Mouse (Mus musculus) lung, adult 2 months (tissue): Measurements from ENCODE around the gene Rfx7. TPM values are rescaled to one million over a fixed set of nuclear protein-coding genes. Genes with fewer than 3 reads are reported as not detected.
A peak's percentile ranks its signal among the peaks of the same experiment; 100 is the strongest.
"Not testable (repeated sequence)": the region's sequence is repeated elsewhere in the genome, so short reads cannot be mapped to it uniquely, and the experiment has no call there.

ENCODE experiments used
- DNase-seq: peaks from one replicate; pipeline ENCODE4 v3.0.0; 2022
- H3K4me1 ChIP-seq: fragments of 200-500 bp; 2 replicates; pipeline ENCODE4 v1.6.1; 2011; ENCODE audit warnings: low read length; ENCODE audit not compliant: control insufficient read depth, insufficient read depth
- H3K4me3 ChIP-seq: fragments of 200-500 bp; replicated peaks from 2 replicates; pipeline ENCODE3; 2011; ENCODE audit warnings: low read depth, mild to moderate bottlenecking, control low read depth, low read length; ENCODE audit errors: extremely low read depth
- CTCF ChIP-seq: fragments of 200-500 bp; IDR thresholded peaks from 2 replicates; pipeline ENCODE4 v1.5.1; 2011; ENCODE audit warnings: mild to moderate bottlenecking, low read length, control low read depth; ENCODE audit not compliant: insufficient read depth
- POLR2A ChIP-seq: fragments of 200-500 bp; IDR thresholded peaks from 2 replicates; pipeline ENCODE4 v1.6.1; 2011; ENCODE audit warnings: low read depth, mild to moderate bottlenecking, control low read depth, low read length, borderline replicate concordance; ENCODE audit errors: extremely low read depth
- whole genome bisulfite sequencing: fragments of 180-500 bp; shearing (Covaris S2); methylation state at CpG from one replicate; pipeline ENCODE4 v1.1.7; 2018; 5-methylcytosine and 5-hydroxymethylcytosine counted together
- polyA plus RNA-seq: library from polyadenylated mRNA; depleted of rRNA; stranded (reverse); fragments of >200 nt; gene quantifications from 2 replicates; pipeline ENCODE4 v1.2.3, GENCODE M21; 2012; rRNA removed

Gene Rfx7
- polyA plus RNA-seq, 1 experiment = 6.1 TPM

- H3K4me1 ChIP-seq = peaks cover 20% of the 10 kb centered on the region
- under 1% methylated on average over 55 of the region's 55 CpGs for WGBS
- TF ChIP-seq POLR2A (peak; percentile 85; the same call in 1 of the 2 replicates), CTCF (no peak)
- H3K4me3 ChIP-seq = peak overlapping the region; percentile 99
- peak; percentile 75 for DNase-seq
Observed at GRCm38 (mm10) chr9:72662691-72663533, 130.9 kb downstream of the Rfx7 start.

- no peak for TF ChIP-seq CTCF
- TF ChIP-seq POLR2A = no peak
- H3K4me3 ChIP-seq = peak overlapping the region; percentile 99
- WGBS = 12% methylated on average over 10 of the region's 10 CpGs
- DNase-seq = no peak
- peaks cover 20% of the 10 kb centered on the region for H3K4me1 ChIP-seq
Observed at GRCm38 (mm10) chr9:72663534-72663918, 131.5 kb downstream of the Rfx7 start.

GRCm38 (mm10) chr9:72664409-72665351 is 132.6 kb downstream of the Rfx7 start:
- H3K4me3 ChIP-seq = peak overlapping the region; percentile 36
- TF ChIP-seq CTCF = 0 out of 2 replicates have a peak, but pooled peaks have one; percentile 7
- no peak for TF ChIP-seq POLR2A
- peaks cover 20% of the 10 kb centered on the region for H3K4me1 ChIP-seq
- WGBS = 29% methylated on average over 12 of the region's 12 CpGs
- DNase-seq = no peak

GRCm38 (mm10) chr9:72665517-72665916 is 133.5 kb downstream of the Rfx7 start:
- H3K4me3 ChIP-seq = no peak overlapping the region
- 37% methylated on average over 7 of the region's 7 CpGs for WGBS
- TF ChIP-seq POLR2A (no peak), CTCF (no peak)

GRCm38 (mm10) chr9:72666352-72667021 is 134.4 kb downstream of the Rfx7 start:
- not testable (repeated sequence) for DNase-seq

More at GRCm38 (mm10) chr9:72665517-72665916, 133.5 kb downstream of the Rfx7 start:
- DNase-seq = no peak
- peaks cover 20% of the 10 kb centered on the region for H3K4me1 ChIP-seq

GRCm38 (mm10) chr9:72667126-72667525 is 135.1 kb downstream of the Rfx7 start:
- no peak for DNase-seq
- Histone ChIP-seq H3K4me1 (peaks cover 20% of the 10 kb centered on the region), H3K4me3 (no peak overlapping the region)
- WGBS = 39% methylated on average over 3 of the region's 3 CpGs
- TF ChIP-seq POLR2A (no peak), CTCF (no peak)

More at GRCm38 (mm10) chr9:72666352-72667021, 134.4 kb downstream of the Rfx7 start:
- H3K4me3 ChIP-seq = not testable (repeated sequence)
- peaks cover 20% of the 10 kb centered on the region for H3K4me1 ChIP-seq
- 57% methylated on average over 7 of the region's 8 CpGs for WGBS

- DNase-seq = no peak
- WGBS = 67% methylated on average over 7 of the region's 7 CpGs
- Histone ChIP-seq H3K4me3 (no peak overlapping the region), H3K4me1 (peaks cover 15% of the 10 kb centered on the region)
- 0 out of 2 replicates have a peak, but pooled peaks have one; percentile 3 for TF ChIP-seq CTCF
- TF ChIP-seq POLR2A = no peak
Observed at GRCm38 (mm10) chr9:72669383-72669782, 137.3 kb downstream of the Rfx7 start.

- WGBS = 12% methylated on average over 2 of the region's 2 CpGs
- peak; percentile 79 for DNase-seq
- peak; percentile 94 for TF ChIP-seq CTCF
- no peak for TF ChIP-seq POLR2A
- H3K4me1 ChIP-seq = no peaks in the 10 kb centered on the region; the same call in 1 of the 2 replicates
- H3K4me3 ChIP-seq = no peak overlapping the region
Observed at GRCm38 (mm10) chr9:72672361-72672760, 140.3 kb downstream of the Rfx7 start.

Other genes with a start within 250 kb of the Rfx7 start
- gene Mns1, start 94.2 kb upstream of the Rfx7 start, polyA plus RNA-seq = 0.85 and 1.3 TPM in 2 replicates
- 1.3 and 3.8 TPM in 2 replicates for gene Tex9, start 40.0 kb upstream of the Rfx7 start, polyA plus RNA-seq
- gene Nedd4, start 130.1 kb downstream of the Rfx7 start, polyA plus RNA-seq = 98.5 and 165 TPM in 2 replicates